Mouse (Mus musculus) retina, adult 2 months (tissue): ENCODE results near the gene Rpl28.
"Not testable (repeated sequence)": the region's sequence is repeated elsewhere in the genome, so short reads cannot be mapped to it uniquely, and the experiment has no call there.

Experiments
- DNase-seq: peaks from one replicate; pipeline ENCODE4 v3.0.0-alpha.2; 2012; ENCODE audit warnings: low read depth, low spot score

Rpl28 gene

DNA sequence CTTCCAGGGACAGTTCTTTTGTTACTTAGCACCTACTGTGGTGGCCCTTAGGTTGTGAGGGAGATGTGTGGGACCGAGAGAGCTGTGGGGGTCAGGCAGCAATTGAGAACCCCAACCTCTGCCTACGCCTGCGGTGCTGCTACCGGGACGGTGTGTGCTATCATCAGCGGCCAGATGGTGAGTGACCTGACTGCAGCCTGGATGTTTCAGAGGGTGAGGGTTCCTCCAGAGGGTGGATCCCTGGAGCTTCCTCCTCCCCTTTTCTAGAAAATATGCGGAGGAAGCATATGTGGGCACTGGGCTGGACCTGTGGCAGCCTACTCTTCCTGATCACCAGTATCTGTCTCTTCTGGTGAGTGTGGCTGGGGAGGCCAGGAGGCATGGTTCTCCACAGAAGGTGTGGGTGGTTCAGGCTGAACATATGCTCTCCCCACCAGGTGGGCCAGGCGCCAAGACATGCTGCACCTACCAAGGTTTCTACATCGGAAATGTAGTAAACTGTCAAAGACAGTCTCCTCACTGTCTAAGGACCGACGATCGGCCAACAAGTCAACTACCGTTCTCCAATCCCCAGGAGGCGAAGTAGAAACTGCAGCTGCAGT, 8.9 kb upstream of the Rpl28 start:
- no peak for DNase-seq

DNA sequence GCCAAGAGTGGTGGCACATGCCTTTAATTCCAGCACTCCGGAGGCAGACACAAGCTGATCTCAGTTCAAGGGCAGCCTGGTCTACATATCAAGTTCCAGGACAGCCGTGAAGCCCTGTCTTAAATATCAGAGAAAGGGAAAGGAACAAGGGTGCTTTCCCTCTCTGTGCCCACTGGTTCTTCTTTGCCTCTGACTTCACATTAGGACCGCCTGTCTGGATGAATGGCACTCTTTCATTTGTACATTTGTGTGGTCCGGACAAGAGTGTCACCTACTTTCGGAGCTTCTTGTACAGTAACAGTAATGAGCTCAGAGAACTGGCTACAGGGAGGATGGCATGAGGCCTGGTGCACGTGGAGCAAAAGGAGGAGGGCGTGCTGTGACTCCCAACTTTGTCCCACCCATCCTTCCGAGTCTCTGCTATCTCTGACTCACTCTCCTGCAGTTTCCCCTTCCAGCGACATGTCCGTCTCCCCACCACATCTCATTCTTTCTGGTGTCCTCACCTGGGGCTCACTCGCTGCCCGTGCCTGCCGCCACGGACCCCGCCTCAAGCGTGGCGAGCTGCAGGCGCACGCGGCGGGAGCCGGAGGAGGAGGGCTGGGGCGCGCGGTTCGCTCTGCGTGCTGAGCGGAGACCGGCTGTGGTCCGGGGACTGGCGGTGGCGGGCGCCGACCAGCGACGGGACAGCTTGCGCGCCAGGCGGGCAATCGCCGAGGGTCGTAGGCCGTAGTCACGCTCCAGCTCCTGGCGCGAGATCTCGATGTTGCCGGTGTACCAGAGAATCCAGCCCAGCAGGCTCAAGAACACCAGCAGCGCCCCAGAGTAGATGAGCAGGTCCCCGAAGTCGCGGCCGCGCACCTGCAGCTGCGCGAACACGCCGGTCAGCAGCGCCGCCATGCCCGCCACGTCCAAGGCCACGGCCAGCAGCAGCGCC, 3.9 kb upstream of the Rpl28 start:
- DNase-seq, result no peak

DNA sequence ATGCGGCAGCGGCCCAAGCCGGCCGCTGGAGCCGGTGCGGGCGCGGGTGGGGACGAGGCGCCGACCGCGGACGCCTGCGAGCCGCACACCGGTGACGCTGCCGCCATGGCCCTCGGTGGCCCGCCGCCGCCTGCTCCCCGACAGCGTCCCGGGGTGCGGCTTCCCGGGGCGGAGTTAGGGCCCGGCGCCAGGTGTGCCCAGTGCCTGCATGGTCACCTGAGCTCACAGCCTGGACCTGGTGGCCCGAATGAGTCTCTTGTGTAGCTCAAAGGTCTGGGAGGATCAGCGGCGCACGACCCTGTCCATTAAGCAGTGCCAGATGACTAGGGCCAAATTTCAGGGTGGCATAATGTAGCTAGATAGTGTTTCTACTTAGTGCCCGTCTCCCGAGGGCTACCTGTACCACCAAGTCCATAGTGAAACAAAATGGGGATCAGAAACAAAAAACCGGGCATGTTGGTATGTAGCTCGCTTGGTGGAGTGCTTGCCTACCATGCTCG, 3.2 kb upstream of the Rpl28 start, which contains the start of gene Tmem238:
TSS of gene Tmem238 (minus strand) at position 221 of the 500 bp plus-strand sequence.
- no peak for DNase-seq

GRCm38 (mm10) chr7:4793248-4793647, 574 bp downstream of the Rpl28 start:
- DNase-seq, result not testable (repeated sequence)

GRCm38 (mm10) chr7:4793674-4794073, 1.0 kb downstream of the Rpl28 start:
- DNase-seq, result no peak

GRCm38 (mm10) chr7:4794631-4795168, 2.0 kb downstream of the Rpl28 start:
- no peak for DNase-seq

- no peak for DNase-seq
Measured at GRCm38 (mm10) chr7:4795767-4796433, 3.2 kb downstream of the Rpl28 start.

GRCm38 (mm10) chr7:4802247-4802646, 9.6 kb downstream of the Rpl28 start:
- no peak for DNase-seq

GRCm38 (mm10) chr7:4806716-4807115, 14.0 kb downstream of the Rpl28 start:
- DNase-seq, result no peak

GRCm38 (mm10) chr7:4811131-4811530, 18.5 kb downstream of the Rpl28 start:
- DNase-seq, result not testable (repeated sequence)

- no peak for DNase-seq
Measured at GRCm38 (mm10) chr7:4811842-4812302, 19.2 kb downstream of the Rpl28 start.

- peak; percentile 99 for DNase-seq
Measured at GRCm38 (mm10) chr7:4812303-4813104, 19.8 kb downstream of the Rpl28 start, which contains the start of gene Ube2s. Gene Ube2s, minus strand, starts transcription at chr7:4812590.

DNA sequence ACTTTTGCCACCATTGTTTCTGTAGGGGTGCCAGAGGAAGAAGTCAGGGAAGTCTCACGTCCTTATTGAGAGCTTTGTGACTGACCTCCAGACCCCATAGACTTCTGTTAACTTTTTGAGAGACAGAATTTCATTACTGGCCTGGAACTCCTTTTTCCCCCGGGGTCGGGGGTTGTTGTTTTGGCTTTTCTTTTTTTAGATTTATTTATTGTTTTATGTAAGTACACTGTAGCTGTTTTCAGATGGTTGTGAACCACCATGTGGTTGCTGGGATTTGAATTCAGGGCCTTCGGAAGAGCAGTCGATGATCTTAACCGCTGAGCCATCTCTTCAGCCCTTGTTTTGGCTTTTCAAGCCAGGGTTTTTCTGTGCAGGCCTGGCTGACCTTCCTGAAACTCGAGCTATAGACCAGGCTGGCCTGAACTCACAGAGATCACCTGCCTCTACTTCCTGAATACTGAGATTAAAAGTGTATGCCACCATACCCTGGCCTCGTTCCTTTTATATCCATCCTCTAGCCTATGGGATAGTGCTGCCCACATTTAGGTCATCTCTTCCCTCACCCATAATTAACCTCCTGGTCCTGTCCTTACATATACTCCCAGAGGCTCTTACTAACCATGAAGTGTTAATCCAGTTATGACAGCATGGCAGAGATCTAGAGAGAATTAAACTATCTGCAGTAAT, 20.6 kb downstream of the Rpl28 start:
- no peak for DNase-seq

DNA sequence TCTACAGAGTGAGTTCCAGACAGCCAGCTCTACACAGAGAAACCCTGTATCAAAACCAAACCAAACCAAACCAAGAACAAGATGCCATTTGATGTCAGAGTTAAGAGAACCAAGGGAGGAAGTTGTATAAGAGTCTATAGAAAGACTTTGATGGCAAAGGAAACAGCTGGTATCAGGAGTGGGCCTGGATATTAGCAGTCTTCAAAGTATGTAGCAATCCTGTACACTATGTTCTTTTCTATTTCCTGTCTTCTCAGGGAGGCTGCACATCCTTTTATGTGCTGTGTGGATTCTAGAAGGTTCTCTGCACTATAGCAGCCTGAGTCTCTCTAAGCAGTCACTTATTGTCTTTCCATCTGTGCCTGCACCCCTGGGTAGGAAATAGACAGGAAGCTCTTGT, 23.9 kb downstream of the Rpl28 start:
- DNase-seq, result no peak

- DNase-seq, result not testable (repeated sequence)
Measured at GRCm38 (mm10) chr7:4820925-4821324, 28.3 kb downstream of the Rpl28 start.

- DNase-seq, result no peak
Measured at GRCm38 (mm10) chr7:4821690-4822089, 29.0 kb downstream of the Rpl28 start.

DNA sequence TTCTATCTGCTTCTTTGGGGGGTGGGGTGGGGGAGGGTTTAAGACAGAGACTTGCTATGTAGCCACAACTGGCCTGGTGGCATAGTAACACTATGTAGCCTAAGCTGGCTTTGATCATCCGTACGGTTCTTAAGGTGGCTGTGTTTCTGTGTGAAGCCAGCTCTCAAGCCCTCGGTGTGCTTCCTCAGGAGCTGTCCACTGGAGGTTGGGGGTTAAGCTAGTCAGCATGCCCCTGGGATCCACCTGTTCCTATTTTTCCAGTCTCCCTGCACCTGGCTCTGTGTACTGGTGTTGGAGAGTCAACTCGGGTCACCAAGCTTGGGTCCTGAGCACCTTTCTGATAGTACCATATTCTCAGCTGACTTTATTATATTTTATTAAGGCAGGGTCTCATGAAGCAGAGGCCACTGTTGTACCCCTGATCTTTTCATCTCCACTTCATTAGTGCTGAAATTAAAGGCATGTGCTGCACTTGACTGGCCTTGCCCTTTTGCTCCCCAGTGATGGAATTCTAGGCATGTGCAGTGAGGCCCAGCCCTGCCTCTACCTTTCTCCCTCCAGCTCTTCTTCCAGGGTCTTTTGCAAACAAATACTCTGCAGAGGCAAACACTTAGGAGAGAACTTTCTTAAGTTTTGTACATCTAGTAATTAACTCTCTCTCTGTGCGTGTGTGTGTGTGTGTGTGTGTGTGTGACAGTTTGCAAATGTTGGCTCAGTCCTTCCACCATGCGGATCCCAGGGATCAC, 29.7 kb downstream of the Rpl28 start:
- no peak for DNase-seq

DNA sequence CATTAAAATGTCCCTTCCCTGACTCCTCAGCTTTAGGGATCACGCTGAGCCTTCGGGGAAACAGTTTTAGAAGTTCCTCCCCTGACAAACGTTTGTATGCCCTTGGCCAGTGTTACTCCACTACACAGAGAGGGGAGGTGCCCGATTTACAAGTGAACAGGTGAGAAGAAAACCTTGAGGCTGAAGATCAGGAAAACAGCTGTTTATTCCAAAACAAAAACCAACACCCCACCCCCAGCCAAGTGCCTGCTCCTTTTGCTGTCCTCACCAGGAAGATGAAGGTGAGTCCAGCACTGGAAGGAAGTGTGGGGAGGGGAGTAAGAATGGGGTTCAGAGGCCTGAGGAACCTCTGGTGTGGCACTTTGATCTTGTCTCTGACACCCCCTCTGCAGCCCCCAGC, 32.7 kb downstream of the Rpl28 start:
- no peak for DNase-seq

- DNase-seq, result no peak
Measured at GRCm38 (mm10) chr7:4830476-4830875, 37.8 kb downstream of the Rpl28 start.
